10 mouse cellular contexts compared by ENCODE assay signal in genomic region chr6:86219494-86219893, GRCm38 (mm10). TPM values are rescaled to one million over a fixed set of nuclear protein-coding genes. Genes with fewer than 3 reads are reported as not detected.
DNase-seq lines count a peak whose midpoint lies in the region; ATAC-seq and TF ChIP-seq lines count a peak whose summit lies in the region.
"Had no signal": no experiment of that assay in that cellular context is flagged by ENCODE, and none has a peak within 500 bp of the region (broad histone marks: within the 10 kb centered on the region; RNA-seq: fewer than 3 reads in every experiment).

No protein-coding gene starts in this region.

- H3K36me3 ChIP-seq in intestine, postnatal 0 days (ENCODE audit: control insufficient read depth, insufficient read depth): no peaks in the 10 kb centered on the region
- H3K36me3 ChIP-seq: neural tube, embryonic 12.5 days had no signal

- H3K4me3 ChIP-seq in cerebellum, adult 2 months (replicated peaks; ENCODE audit: insufficient read depth, low read depth, low read length): no peak overlapping the region
- no peak overlapping the region for H3K4me3 ChIP-seq in intestine, postnatal 0 days (ENCODE audit: low read depth, low read length)
- H3K4me3 ChIP-seq: neural tube, embryonic 12.5 days had no signal

- no peaks in the 10 kb centered on the region for H3K9me3 ChIP-seq in intestine, postnatal 0 days (ENCODE audit: control insufficient read depth)
- H3K9me3 ChIP-seq: neural tube, embryonic 12.5 days had no signal

- TF ChIP-seq POLR2A in cerebellum, adult 2 months (IDR thresholded peaks at IDR 0.05; ENCODE audit: borderline replicate concordance, insufficient read depth, low read length): no peak

- H3K9ac ChIP-seq in intestine, postnatal 0 days (ENCODE audit: low read depth, low read length): no peak overlapping the region
- H3K9ac ChIP-seq: neural tube, embryonic 12.5 days had no signal

- no peak overlapping the region for H3K4me2 ChIP-seq in intestine, postnatal 0 days (replicated peaks; ENCODE audit: low read depth)
- H3K4me2 ChIP-seq: neural tube, embryonic 12.5 days had no signal

- WGBS in cerebellum, adult 2 months: 13% methylated on average over 5 of the region's 5 CpGs
- WGBS in intestine, postnatal 0 days: 33% methylated on average over 5 of the region's 5 CpGs

- peaks cover 19% of the 10 kb centered on the region for H3K4me1 ChIP-seq in cerebellum, adult 2 months (ENCODE audit: control insufficient read depth, insufficient read depth, low read length)
- H3K4me1 ChIP-seq in intestine, postnatal 0 days (replicated peaks; ENCODE audit: control insufficient read depth, insufficient read depth, low read length): peaks cover 10% of the 10 kb centered on the region
- H3K4me1 ChIP-seq: neural tube, embryonic 12.5 days had no signal

- no peak for DNase-seq in frontal cortex, postnatal 25 days (ENCODE audit: low spot score in 2 of 2)
- DNase-seq in 3134 (ENCODE audit: extremely low read depth, insufficient read length, low spot score): peak; percentile 39
- peak; percentile 62 to 72 for DNase-seq in cerebellum, adult 2 months
- no peak for DNase-seq in spleen, postnatal 4 days (ENCODE audit: low spot score in 2 of 2)
- no peak for DNase-seq in frontal cortex, postnatal 14 days (ENCODE audit: low spot score in 2 of 2)

- no peak for TF ChIP-seq CTCF in cerebellum, adult 2 months (IDR thresholded peaks at IDR 0.05; ENCODE audit: borderline replicate concordance, insufficient read depth, low read depth, low read length)
- no peak for TF ChIP-seq CTCF in intestine, postnatal 0 days (IDR thresholded peaks at IDR 0.05; ENCODE audit: low read depth)

- peak overlapping the region; percentile 12; the same call in 1 of the 2 replicates for H3K27ac ChIP-seq in cerebellum, adult 2 months (ENCODE audit: insufficient read depth, low read length)
- peak overlapping the region; percentile 6; the same call in 1 of the 2 replicates for H3K27ac ChIP-seq in intestine, postnatal 0 days (ENCODE audit: low read depth, low read length)
- H3K27ac ChIP-seq: neural tube, embryonic 12.5 days had no signal

- ATAC-seq in frontal cortex, adult (ENCODE audit: low TSS enrichment): peak; percentile 76; the same call in 1 of the 2 replicates
- ATAC-seq in intestine, postnatal 0 days: peak; percentile 69
- ATAC-seq in megakaryocyte progenitor cell, adult 5-6 weeks (replicated peaks; ENCODE audit: poor library complexity): no peak

- no peaks in the 10 kb centered on the region for H3K27me3 ChIP-seq in cerebellum, adult 2 months (ENCODE audit: control insufficient read depth, insufficient read depth, low read length)
- no peaks in the 10 kb centered on the region for H3K27me3 ChIP-seq in intestine, postnatal 0 days (replicated peaks; ENCODE audit: control insufficient read depth, insufficient read depth, low read length)
- H3K27me3 ChIP-seq: neural tube, embryonic 12.5 days had no signal

RNA-seq across cellular contexts. Expression of gene Tgfa, which starts 24.5 kb away (rescaled TPM):
- 13.9 and 16.1 TPM in 2 replicates for polyA plus RNA-seq in cerebellum, adult 2 months (2012; rRNA removed)
- 7.5 and 8.4 TPM in 2 replicates for polyA plus RNA-seq in intestine, postnatal 0 days (2015; fragmentation: Nextera tagmentation; extraction: Ambion mirVana)
- total RNA-seq in megakaryocyte progenitor cell, adult 5-6 weeks (2015): 0.52 and 0.71 TPM in 2 replicates
- 0.20 TPM in 1 of 2 replicates, not detected in the other for total RNA-seq in megakaryocyte progenitor cell, adult 5-6 weeks (2017)
- total RNA-seq: CH12.LX had no signal

Comparison
In these comparisons a context has a peak if more than half of its experiments do, and no peak if none do; other contexts are left out.
1. DNase-seq: peak in 3134 (single experiment) and cerebellum, adult 2 months (2 of 2); none in frontal cortex, postnatal 25 days (0 of 2), spleen, postnatal 4 days (0 of 2) and frontal cortex, postnatal 14 days (0 of 2).